Mouse (Mus musculus) embryonic facial prominence, embryonic 10.5 days (tissue): Measurements from ENCODE around the gene Adnp. TPM values are rescaled to one million over a fixed set of nuclear protein-coding genes. Genes with fewer than 3 reads are reported as not detected.
A peak's percentile ranks its signal among the peaks of the same experiment; 100 is the strongest.

Experiments used
- DNase-seq: peaks from one replicate; pipeline ENCODE4 v3.0.0-alpha.2; 2017; ENCODE audit warnings: low spot score
- H3K27ac ChIP-seq: fragments of 300-500 bp; sonication (generic); replicated peaks from 2 replicates; pipeline ENCODE4 v1.5.1; 2016; ENCODE audit warnings: mild to moderate bottlenecking
- H3K27me3 ChIP-seq: fragments of 300-500 bp; sonication (generic); replicated peaks from 2 replicates; pipeline ENCODE4 v1.6.1; 2016; ENCODE audit warnings: low read depth, mild to moderate bottlenecking; ENCODE audit not compliant: poor library complexity, severe bottlenecking
- H3K36me3 ChIP-seq: fragments of 300-500 bp; sonication (generic); replicated peaks from 2 replicates; pipeline ENCODE4 v1.6.1; 2016; ENCODE audit warnings: mild to moderate bottlenecking, moderate library complexity
- H3K4me1 ChIP-seq: fragments of 300-500 bp; sonication (generic); 2 replicates; pipeline ENCODE4 v1.6.1; 2016
- H3K4me3 ChIP-seq: fragments of 300-500 bp; sonication (generic); 2 replicates; pipeline ENCODE4 v1.5.1; 2016; ENCODE audit warnings: mild to moderate bottlenecking, moderate library complexity
- H3K9me3 ChIP-seq: fragments of 300-500 bp; sonication (generic); 2 replicates; pipeline ENCODE4 v1.6.1; 2016; ENCODE audit warnings: mild to moderate bottlenecking
- WGBS: fragments of 180-500 bp; shearing (Covaris S2); methylation state at CpG from one replicate; pipeline ENCODE4 v1.1.7; 2016; 5-methylcytosine and 5-hydroxymethylcytosine counted together
- polyA plus RNA-seq: library from polyadenylated mRNA; unstranded; fragments of >200 nt; fragmentation: Nextera tagmentation; extraction: Ambion mirVana; gene quantifications from 2 replicates; pipeline ENCODE4 v1.2.1, GENCODE M21; 2016

Gene Adnp
- polyA plus RNA-seq, 1 experiment from 2014 or later: 3.5 TPM

- H3K27ac ChIP-seq: no peak overlapping the region
- peaks cover 90% of the 10 kb centered on the region for H3K36me3 ChIP-seq
- DNase-seq: no peak
- no peaks in the 10 kb centered on the region for H3K9me3 ChIP-seq
- H3K27me3 ChIP-seq: no peaks in the 10 kb centered on the region
- 95% methylated on average over 4 of the region's 5 CpGs for WGBS
- no peak overlapping the region for H3K4me3 ChIP-seq
- H3K4me1 ChIP-seq: peaks cover 44% of the 10 kb centered on the region
Observed at GRCm38 (mm10) chr2:168200014-168200691, 6.8 kb downstream of the Adnp start.

GRCm38 (mm10) chr2:168199476-168199875 lies 7.4 kb downstream of the Adnp start:
- DNase-seq: no peak
- 94% methylated on average over 4 of the region's 4 CpGs for WGBS
- Histone ChIP-seq H3K9me3 (no peaks in the 10 kb centered on the region), H3K4me3 (no peak overlapping the region), H3K27me3 (no peaks in the 10 kb centered on the region), H3K4me1 (peaks cover 37% of the 10 kb centered on the region), H3K27ac (no peak overlapping the region), H3K36me3 (peaks cover 90% of the 10 kb centered on the region)

DNA sequence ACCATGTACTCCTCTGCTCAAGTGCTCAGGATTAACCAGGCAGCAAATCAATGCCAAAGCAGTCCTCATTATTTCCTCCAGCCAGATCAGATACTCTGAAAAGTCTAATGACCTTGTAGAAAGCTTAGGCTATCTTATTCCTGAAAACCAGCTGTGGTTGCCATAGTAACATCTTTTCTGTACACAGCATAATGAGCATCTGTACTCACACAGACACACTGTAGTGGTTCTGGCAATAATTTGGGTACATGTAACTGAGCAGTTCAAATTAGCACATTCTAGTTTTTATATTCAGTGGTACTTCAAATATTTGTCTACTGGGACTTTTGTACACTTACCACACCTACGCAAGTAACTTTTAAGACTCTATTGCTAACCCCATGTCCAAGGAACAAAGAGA lies 8.5 kb downstream of the Adnp start:
- H3K36me3 ChIP-seq: peaks cover 90% of the 10 kb centered on the region
- DNase-seq: no peak

DNA sequence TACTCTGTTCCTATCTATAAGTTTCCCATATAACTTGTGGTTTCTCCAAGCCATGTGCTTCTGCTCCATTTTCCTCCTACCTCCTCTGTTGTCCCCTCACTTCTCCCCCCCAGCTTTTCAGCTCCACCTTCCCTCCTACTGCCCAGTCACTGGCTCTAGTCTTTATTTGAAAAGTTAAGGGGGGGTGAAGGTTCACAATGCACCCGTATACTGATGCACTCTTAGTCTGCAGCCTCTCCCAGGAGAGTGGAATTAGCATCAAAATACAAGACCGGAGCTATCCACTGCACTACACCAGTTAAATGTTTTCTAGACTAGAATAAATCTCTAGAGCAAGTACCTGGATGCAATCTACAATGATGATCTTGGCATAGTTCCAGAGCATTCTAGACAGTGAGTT lies 11.2 kb downstream of the Adnp start:
- Histone ChIP-seq H3K4me1 (peaks cover 35% of the 10 kb centered on the region), H3K27ac (no peak overlapping the region), H3K36me3 (peaks cover 91% of the 10 kb centered on the region), H3K4me3 (no peak overlapping the region), H3K27me3 (no peaks in the 10 kb centered on the region), H3K9me3 (no peaks in the 10 kb centered on the region)
- no peak for DNase-seq
- 64% methylated on average over 2 of the region's 2 CpGs for WGBS

More for the DNA sequence above, 8.5 kb downstream of the Adnp start:
- H3K4me3 ChIP-seq: no peak overlapping the region
- peaks cover 32% of the 10 kb centered on the region for H3K4me1 ChIP-seq
- H3K27me3 ChIP-seq: no peaks in the 10 kb centered on the region
- 92% methylated on average over 1 of the region's 1 CpGs for WGBS
- no peak overlapping the region for H3K27ac ChIP-seq
- H3K9me3 ChIP-seq: no peaks in the 10 kb centered on the region

GRCm38 (mm10) chr2:168193685-168194084 lies 13.2 kb downstream of the Adnp start:
- no peak overlapping the region for H3K4me3 ChIP-seq
- peaks cover 87% of the 10 kb centered on the region for H3K36me3 ChIP-seq
- H3K9me3 ChIP-seq: no peaks in the 10 kb centered on the region
- DNase-seq: no peak
- H3K27ac ChIP-seq: no peak overlapping the region
- 78% methylated on average over 2 of the region's 2 CpGs for WGBS
- H3K4me1 ChIP-seq: peaks cover 19% of the 10 kb centered on the region
- H3K27me3 ChIP-seq: no peaks in the 10 kb centered on the region

DNA sequence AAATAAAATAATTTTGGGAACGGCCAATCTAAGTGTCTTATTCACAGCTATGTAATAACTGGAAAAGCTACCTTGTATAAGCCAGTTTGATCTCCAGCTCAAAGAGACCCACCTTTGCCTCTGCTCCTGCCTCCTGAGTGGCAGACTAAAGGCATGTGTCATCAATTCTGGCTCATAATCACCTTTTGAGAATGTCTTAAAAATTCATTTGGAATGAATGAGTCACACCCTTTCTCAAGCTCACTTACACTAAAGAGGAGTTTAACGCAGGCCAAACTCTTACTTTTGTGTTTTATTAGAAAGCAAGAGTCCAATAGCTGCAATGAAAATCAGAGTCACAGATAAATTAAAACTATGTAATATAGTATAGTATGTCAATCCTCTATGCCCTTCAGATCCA lies 15.1 kb downstream of the Adnp start:
- no peak for DNase-seq
- no peak overlapping the region for H3K27ac ChIP-seq
- 99% methylated on average over 2 of the region's 2 CpGs for WGBS
- no peaks in the 10 kb centered on the region for H3K9me3 ChIP-seq
- no peak overlapping the region for H3K4me3 ChIP-seq
- peaks cover 88% of the 10 kb centered on the region for H3K36me3 ChIP-seq
- H3K4me1 ChIP-seq: peaks cover 12% of the 10 kb centered on the region
- no peaks in the 10 kb centered on the region for H3K27me3 ChIP-seq

DNA sequence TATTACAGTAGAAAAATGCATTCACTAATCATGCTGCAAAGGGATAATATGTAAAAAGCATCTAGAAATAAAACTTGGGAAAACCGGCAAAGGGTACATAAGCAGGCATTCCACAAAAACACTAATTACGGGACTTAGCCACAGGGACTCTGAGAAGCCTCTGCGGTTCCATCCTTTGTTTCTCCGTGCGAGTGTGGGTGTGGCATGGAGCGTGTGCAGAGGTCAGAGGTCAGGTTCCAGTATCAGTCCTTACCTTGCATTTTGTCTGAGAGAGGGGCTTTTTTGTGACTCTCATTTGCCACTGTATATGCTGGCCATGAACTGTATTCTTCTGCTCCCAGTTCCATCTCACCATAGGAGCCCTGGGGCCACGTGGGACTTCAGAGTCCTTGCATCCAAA lies 31.0 kb downstream of the Adnp start:
- Histone ChIP-seq H3K36me3 (peaks cover 47% of the 10 kb centered on the region), H3K9me3 (no peaks in the 10 kb centered on the region), H3K27ac (no peak overlapping the region), H3K27me3 (no peaks in the 10 kb centered on the region), H3K4me3 (no peak overlapping the region), H3K4me1 (no peaks in the 10 kb centered on the region; the same call in 1 of the 2 replicates)
- no peak for DNase-seq
- WGBS: 44% methylated on average over 7 of the region's 7 CpGs

- Histone ChIP-seq H3K4me3 (peak overlapping the region; percentile 43), H3K36me3 (peaks cover 8% of the 10 kb centered on the region), H3K9me3 (no peaks in the 10 kb centered on the region), H3K4me1 (peaks cover 50% of the 10 kb centered on the region), H3K27me3 (no peaks in the 10 kb centered on the region), H3K27ac (peak overlapping the region; percentile 88)
- 10% methylated on average over 13 of the region's 13 CpGs for WGBS
- DNase-seq: peak; percentile 61
Observed at GRCm38 (mm10) chr2:168170167-168170685, 36.7 kb downstream of the Adnp start.

GRCm38 (mm10) chr2:168169800-168170113 lies 37.2 kb downstream of the Adnp start:
- no peak for DNase-seq
- peak overlapping the region; percentile 88 for H3K27ac ChIP-seq

GRCm38 (mm10) chr2:168168892-168169799 lies 37.8 kb downstream of the Adnp start:
- H3K36me3 ChIP-seq: peaks cover 3% of the 10 kb centered on the region; the same call in 1 of the 2 replicates
- peaks cover 50% of the 10 kb centered on the region for H3K4me1 ChIP-seq
- 25% methylated on average over 9 of the region's 9 CpGs for WGBS
- H3K9me3 ChIP-seq: no peaks in the 10 kb centered on the region
- no peaks in the 10 kb centered on the region for H3K27me3 ChIP-seq
- peak overlapping the region; percentile 88 for H3K27ac ChIP-seq
- H3K4me3 ChIP-seq: peak overlapping the region; percentile 43
- peak; percentile 88 for DNase-seq

More at GRCm38 (mm10) chr2:168169800-168170113, 37.2 kb downstream of the Adnp start:
- H3K4me3 ChIP-seq: peak overlapping the region; percentile 43
- H3K36me3 ChIP-seq: peaks cover 4% of the 10 kb centered on the region
- WGBS: under 1% methylated on average over 9 of the region's 9 CpGs
- H3K9me3 ChIP-seq: no peaks in the 10 kb centered on the region
- no peaks in the 10 kb centered on the region for H3K27me3 ChIP-seq
- H3K4me1 ChIP-seq: peaks cover 50% of the 10 kb centered on the region

DNA sequence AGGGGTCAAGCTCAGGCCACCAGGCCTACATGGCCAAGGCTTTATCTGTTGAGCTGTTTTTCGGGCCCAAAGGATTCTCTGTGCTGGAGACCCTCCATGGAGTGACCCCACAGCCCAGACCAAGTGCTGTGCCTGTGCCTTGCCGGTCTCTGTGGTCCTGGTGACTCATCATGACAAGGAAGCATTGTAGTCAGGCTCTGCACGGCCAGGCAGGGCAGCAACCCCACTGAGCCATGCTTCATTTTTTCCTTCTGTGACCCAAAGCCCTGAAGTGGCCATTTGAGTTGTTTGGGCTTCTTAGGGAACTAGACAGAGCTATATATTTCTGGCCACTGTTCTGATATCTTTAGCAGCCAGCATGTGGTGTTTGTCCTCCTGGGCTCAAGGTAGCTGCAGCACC lies 39.1 kb downstream of the Adnp start:
- H3K36me3 ChIP-seq: no peaks in the 10 kb centered on the region
- peaks cover 50% of the 10 kb centered on the region for H3K4me1 ChIP-seq
- H3K9me3 ChIP-seq: no peaks in the 10 kb centered on the region
- WGBS: 46% methylated on average over 3 of the region's 3 CpGs
- DNase-seq: no peak
- H3K27ac ChIP-seq: peak overlapping the region; percentile 88; the same call in 1 of the 2 replicates
- H3K27me3 ChIP-seq: no peaks in the 10 kb centered on the region
- no peak overlapping the region for H3K4me3 ChIP-seq

DNA sequence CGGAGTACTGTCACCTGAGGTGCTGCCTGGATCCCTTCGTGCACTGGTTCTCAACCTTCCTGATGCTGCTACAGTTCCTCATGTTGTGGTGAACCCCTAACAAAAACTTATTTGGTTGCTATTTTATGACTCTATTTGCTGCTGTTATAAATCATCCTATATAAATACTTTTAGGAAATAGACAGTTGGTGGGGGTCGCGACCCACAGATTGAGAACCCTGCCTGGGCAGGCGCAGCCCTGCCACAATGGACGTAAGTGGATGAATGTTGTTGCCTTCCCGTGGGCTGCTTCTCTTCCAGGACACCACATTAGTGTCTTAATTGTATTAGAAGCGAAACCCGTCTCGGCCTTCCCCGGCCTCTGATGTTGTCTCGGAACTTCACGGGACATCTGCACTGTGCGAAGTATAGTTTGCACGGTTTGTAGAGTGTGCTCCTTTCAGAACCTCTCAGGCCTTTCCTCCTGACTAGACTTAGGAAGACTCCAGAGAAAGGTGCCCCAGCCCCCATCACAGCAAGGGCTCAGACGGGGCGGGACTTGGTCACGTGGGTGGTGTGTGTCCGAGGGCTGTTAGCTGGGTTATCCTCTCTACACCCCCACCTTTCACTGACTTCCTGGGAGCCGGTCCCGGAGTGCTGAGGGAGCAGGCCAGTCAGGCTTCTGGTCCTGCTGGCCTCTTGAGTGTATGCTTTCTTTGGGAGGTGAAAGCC lies 40.0 kb downstream of the Adnp start:
- Histone ChIP-seq H3K9me3 (no peaks in the 10 kb centered on the region), H3K4me1 (peaks cover 57% of the 10 kb centered on the region), H3K4me3 (no peak overlapping the region), H3K27ac (peak overlapping the region; percentile 88), H3K27me3 (peaks cover 7% of the 10 kb centered on the region; the same call in 1 of the 2 replicates), H3K36me3 (no peaks in the 10 kb centered on the region)
- 49% methylated on average over 21 of the region's 21 CpGs for WGBS
- DNase-seq: no peak
